Mouse (Mus musculus) G1E (cell line): Measurements from ENCODE around the gene Ctse. TPM values are rescaled to one million over a fixed set of nuclear protein-coding genes. Genes with fewer than 3 reads are reported as not detected.

Source experiments
- ATAC-seq: 2 replicates; pipeline ENCODE4 v1.8.0; 2016; ENCODE audit warnings: mild to moderate bottlenecking; ENCODE audit not compliant: insufficient number of reproducible peaks, poor library complexity, low FRiP score, severe bottlenecking; ENCODE audit errors: extremely low read depth
- DNase-seq: peaks from one replicate; pipeline ENCODE4 v3.0.0; 2012; ENCODE audit warnings: low spot score
- H3K27me3 ChIP-seq: 2 replicates; pipeline ENCODE4 v1.6.1; 2012; ENCODE audit warnings: mild to moderate bottlenecking, low read length, inconsistent platforms; ENCODE audit not compliant: insufficient read depth
- H3K36me3 ChIP-seq: replicated peaks from 2 replicates; pipeline ENCODE3; 2012; ENCODE audit warnings: mild to moderate bottlenecking, inconsistent platforms
- H3K4me1 ChIP-seq: 2 replicates; pipeline ENCODE4 v1.6.1; 2012; ENCODE audit warnings: low read depth, low read length, inconsistent platforms, mixed read lengths; ENCODE audit not compliant: insufficient read depth
- H3K4me3 ChIP-seq: 2 replicates; pipeline ENCODE4 v1.5.1; 2012; ENCODE audit warnings: low read depth, mild to moderate bottlenecking, inconsistent platforms, low read length, moderate library complexity, mixed read lengths
- H3K9me3 ChIP-seq: replicated peaks from 2 replicates; pipeline ENCODE4 v1.6.1; 2012; ENCODE audit warnings: inconsistent platforms
- CTCF ChIP-seq: IDR thresholded peaks from 2 replicates; pipeline ENCODE4 v1.5.1; 2012; ENCODE audit warnings: low read depth, low read length, inconsistent platforms, mixed read lengths
- GATA1 ChIP-seq: IDR thresholded peaks from 2 replicates; pipeline ENCODE4 v1.6.1; 2012; ENCODE audit warnings: borderline replicate concordance, low read length, inconsistent platforms, mixed read lengths
- GATA2 ChIP-seq: IDR thresholded peaks from 2 replicates; pipeline ENCODE4 v1.6.1; 2012; ENCODE audit warnings: low read depth, low read length, inconsistent platforms, borderline replicate concordance
- POLR2AphosphoS5 ChIP-seq: IDR thresholded peaks from 2 replicates; pipeline ENCODE4 v1.6.1; 2012; ENCODE audit warnings: low read depth, low read length, inconsistent platforms; ENCODE audit not compliant: insufficient replicate concordance
- TAL1 ChIP-seq: conservative IDR thresholded peaks from 2 replicates; pipeline ENCODE4 v1.6.1; 2012; ENCODE audit warnings: low read depth, low read length, inconsistent platforms, mixed read lengths
- polyA plus RNA-seq: library from polyadenylated mRNA; stranded (reverse); fragments of >175 nt; gene quantifications from 2 replicates; pipeline ENCODE4 v1.2.3, GENCODE M21; 2012
- total RNA-seq, 2 experiments: library from RNA; stranded (forward) in 1 of 2; stranded (reverse) in 1 of 2; fragments of 200-1000 nt in 1 of 2; fragments of >200 nt in 1 of 2; fragmentation: Nextera tagmentation in 1 of 2; gene quantifications; 2 replicates each; pipeline ENCODE4 v1.2.3; 2014 to 2017

The Ctse gene
- total and polyA plus RNA-seq, 3 experiments: 246 to 2,087 (median 482) TPM

DNA sequence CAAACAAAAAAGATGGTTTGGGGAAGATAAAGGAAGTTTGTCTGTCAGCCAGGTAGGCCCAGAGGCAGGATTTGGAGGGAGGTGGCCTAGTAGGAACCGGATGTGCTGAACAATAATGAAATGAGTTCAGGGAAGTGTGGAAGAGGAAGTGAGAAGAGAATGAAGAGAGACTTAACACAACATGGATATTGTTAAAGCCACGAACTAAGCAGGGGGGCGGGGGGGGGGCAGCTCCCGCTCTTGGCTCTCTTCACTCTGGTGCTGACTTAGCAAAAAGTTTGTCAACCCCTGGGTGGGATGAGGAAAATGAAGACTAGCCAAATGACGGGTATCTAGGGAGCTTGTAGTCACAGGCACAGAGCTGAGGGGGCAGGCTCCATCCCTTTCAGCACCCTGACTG, 62.3 kb downstream of the Ctse start:
- DNase-seq: no peak
- H3K4me3 ChIP-seq: no peak overlapping the region
- H3K9me3 ChIP-seq: no peaks in the 10 kb centered on the region
- no peaks in the 10 kb centered on the region for H3K36me3 ChIP-seq
- TF ChIP-seq GATA1 (no peak), POLR2AphosphoS5 (no peak), TAL1 (no peak), CTCF (no peak), GATA2 (no peak)
- peaks cover 58% of the 10 kb centered on the region for H3K27me3 ChIP-seq
- peaks cover 11% of the 10 kb centered on the region for H3K4me1 ChIP-seq
- ATAC-seq: no peak

DNA sequence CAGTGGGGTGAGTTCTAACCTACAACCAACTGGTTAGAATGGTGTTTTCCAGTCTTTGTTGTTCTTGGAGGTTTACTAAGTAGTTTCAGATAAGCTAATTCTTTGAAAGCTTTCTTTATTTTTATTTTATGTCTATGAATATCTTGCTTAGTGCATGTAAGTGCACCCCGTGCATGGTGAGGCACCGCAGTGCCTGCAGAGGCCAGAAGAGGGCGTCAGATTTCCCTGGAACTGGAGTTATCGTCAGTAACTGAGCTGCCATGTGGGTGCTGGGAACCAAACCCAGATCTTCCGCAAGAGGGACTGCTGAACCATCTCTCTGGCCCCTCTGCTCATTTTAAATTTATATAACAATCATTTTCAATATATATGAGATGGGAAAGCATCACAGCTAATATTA, 63.3 kb downstream of the Ctse start:
- Histone ChIP-seq H3K4me1 (peaks cover 11% of the 10 kb centered on the region), H3K36me3 (no peaks in the 10 kb centered on the region), H3K27me3 (peaks cover 54% of the 10 kb centered on the region), H3K9me3 (no peaks in the 10 kb centered on the region), H3K4me3 (no peak overlapping the region)
- ATAC-seq: no peak
- peak; percentile 46; the same call in 1 of the 2 replicates for TF ChIP-seq CTCF
- no peak for TF ChIP-seq TAL1
- no peak for DNase-seq

DNA sequence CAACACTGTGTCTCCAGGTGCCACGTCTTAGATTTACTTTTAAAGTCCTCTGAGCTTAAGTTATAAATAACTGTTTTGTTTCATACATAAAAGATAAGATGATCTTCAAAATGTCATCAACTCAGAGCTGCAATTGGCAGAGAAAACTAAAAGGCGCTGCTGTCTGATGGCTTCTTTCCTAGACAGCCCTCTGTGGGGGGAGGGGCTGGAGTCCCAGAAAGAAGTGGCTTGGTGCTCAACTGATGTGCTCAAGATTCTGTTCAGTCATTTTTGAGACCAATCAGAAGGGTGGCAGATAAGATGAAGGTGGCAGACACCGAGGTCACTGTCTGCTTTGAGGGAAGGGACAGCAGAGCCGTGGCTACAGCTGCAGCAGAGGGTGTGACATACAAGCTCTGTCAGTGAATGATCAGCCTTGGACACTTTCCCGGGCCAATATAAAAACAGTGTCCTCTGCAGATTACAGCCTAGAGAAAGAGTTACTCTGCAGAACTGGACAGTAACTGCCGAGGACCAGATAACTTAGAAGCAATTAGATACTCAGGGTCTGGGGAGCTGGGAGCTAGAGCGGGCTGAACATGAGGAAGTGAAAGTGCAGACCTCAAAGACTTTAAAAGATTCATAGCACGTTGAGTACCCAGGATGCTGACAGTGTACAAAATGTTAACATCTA, 64.1 kb downstream of the Ctse start:
- Histone ChIP-seq H3K27me3 (peaks cover 46% of the 10 kb centered on the region), H3K4me3 (no peak overlapping the region), H3K9me3 (no peaks in the 10 kb centered on the region), H3K36me3 (no peaks in the 10 kb centered on the region), H3K4me1 (peaks cover 11% of the 10 kb centered on the region)
- no peak for TF ChIP-seq TAL1
- no peak for TF ChIP-seq GATA2
- no peak for TF ChIP-seq GATA1
- no peak for TF ChIP-seq CTCF
- no peak for TF ChIP-seq POLR2AphosphoS5
- DNase-seq: no peak
- ATAC-seq: no peak

DNA sequence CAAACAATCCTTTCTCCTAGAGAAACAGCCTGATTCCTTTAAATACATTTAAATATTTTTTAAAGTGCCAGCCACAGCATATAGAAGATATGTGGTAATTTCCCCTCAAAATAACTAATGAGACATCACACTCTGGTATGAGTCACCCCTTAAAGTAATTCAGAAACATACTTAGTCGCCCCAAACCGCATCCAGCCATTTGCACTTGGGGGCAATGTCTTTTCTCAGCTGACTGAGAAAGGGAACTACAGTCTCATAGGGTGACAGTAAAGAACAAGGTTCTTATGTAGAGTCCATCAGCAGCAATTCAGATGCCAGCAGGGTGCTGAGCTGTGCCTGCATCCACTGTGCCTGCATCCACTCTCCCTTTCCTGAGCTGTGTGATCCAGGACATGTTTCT, 65.4 kb downstream of the Ctse start:
- Histone ChIP-seq H3K4me3 (no peak overlapping the region), H3K36me3 (no peaks in the 10 kb centered on the region), H3K9me3 (no peaks in the 10 kb centered on the region), H3K4me1 (peaks cover 12% of the 10 kb centered on the region), H3K27me3 (peaks cover 37% of the 10 kb centered on the region)
- ATAC-seq (no peak), DNase-seq (no peak)
- TF ChIP-seq POLR2AphosphoS5: no peak
- TF ChIP-seq CTCF: no peak
- TF ChIP-seq GATA1: no peak
- TF ChIP-seq GATA2: no peak
- no peak for TF ChIP-seq TAL1

DNA sequence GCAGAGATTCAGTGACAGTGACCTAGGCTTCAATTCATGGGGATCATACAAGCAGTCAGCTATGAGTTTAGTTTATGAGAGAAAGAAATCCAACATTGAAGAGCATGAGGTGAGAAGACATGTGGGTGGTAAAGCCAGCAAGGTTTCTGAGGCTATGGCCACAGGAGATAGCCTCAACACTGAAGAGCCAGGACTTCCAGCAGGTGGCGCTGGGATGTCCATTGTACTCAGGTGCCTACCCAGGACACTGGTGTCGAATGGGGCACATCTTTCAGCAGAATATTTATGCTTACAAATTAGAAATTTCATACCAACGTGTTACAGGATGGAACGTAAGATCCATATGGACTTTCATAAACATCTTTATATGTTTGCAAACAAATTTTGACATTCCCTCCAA, 70.2 kb downstream of the Ctse start:
- Histone ChIP-seq H3K27me3 (peaks cover 25% of the 10 kb centered on the region), H3K4me3 (no peak overlapping the region), H3K4me1 (0 out of 2 replicates have a peak, but pooled peaks cover 2% of the 10 kb centered on the region), H3K36me3 (no peaks in the 10 kb centered on the region), H3K9me3 (no peaks in the 10 kb centered on the region)
- peak; percentile 70 for TF ChIP-seq CTCF
- no peak for TF ChIP-seq TAL1
- TF ChIP-seq POLR2AphosphoS5: no peak
- DNase-seq: peak; percentile 37
- ATAC-seq: peak; percentile 52; the same call in 1 of the 2 replicates

DNA sequence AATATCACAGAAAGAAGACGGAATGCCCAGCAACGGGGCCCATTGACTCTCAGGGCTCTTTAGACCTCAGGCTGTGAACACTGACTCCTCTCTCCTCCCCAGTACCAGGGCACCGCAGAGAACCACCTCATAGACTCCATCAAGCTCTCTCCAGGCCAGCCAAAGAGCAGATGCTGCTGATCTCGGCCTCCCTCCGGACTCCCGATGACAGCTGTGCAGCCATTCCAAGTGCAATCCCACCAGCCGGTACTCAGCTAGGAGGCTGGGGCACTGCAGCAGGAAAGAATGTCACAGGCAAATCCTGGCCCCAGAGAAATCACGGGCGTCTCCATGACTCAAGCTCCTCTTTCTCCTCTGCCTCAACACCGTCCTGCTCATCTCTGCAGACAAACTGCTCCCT, 73.4 kb downstream of the Ctse start:
- DNase-seq (no peak), ATAC-seq (no peak)
- no peak overlapping the region for H3K4me3 ChIP-seq
- H3K36me3 ChIP-seq: no peaks in the 10 kb centered on the region
- H3K4me1 ChIP-seq: peaks cover 4% of the 10 kb centered on the region; the same call in 1 of the 2 replicates
- H3K9me3 ChIP-seq: no peaks in the 10 kb centered on the region
- H3K27me3 ChIP-seq: peaks cover 24% of the 10 kb centered on the region
- TF ChIP-seq CTCF (no peak), GATA2 (no peak), GATA1 (no peak), TAL1 (no peak), POLR2AphosphoS5 (no peak)

DNA sequence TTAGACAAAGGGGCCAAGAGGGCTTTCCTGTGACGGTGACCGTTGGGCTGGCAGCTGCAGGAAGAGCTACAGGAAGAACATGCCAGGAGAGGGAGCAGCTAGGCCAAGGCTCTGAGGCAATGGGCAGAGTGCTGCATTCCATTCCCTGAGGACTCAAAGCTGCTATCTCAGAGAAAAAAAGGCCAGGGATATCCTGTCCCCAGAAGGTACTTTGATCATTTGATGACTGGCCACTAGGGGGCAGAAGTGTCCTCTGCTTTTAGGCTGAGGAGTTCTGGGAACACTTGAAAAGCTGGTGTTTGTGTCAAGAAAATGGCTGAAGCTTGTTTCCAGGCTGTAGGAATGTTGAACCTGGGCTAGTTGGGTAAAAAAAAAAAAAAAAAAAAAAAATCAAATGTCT, 74.3 kb downstream of the Ctse start:
- Histone ChIP-seq H3K4me3 (no peak overlapping the region), H3K9me3 (no peaks in the 10 kb centered on the region), H3K36me3 (no peaks in the 10 kb centered on the region), H3K4me1 (peaks cover 4% of the 10 kb centered on the region; the same call in 1 of the 2 replicates), H3K27me3 (peaks cover 26% of the 10 kb centered on the region)
- TF ChIP-seq GATA1: no peak
- peak; percentile 68 for TF ChIP-seq CTCF
- 0 out of 2 replicates have a peak, but pooled peaks have one; percentile 35 for ATAC-seq
- peak; percentile 61 for DNase-seq
